Mouse (Mus musculus): ENCODE results near the gene BC048679. TPM values are rescaled to one million over a fixed set of nuclear protein-coding genes. Genes with fewer than 3 reads are reported as not detected.

Gene BC048679
- total and polyA plus RNA-seq, 2 experiments from 2014 or later, result not detected

DNA sequence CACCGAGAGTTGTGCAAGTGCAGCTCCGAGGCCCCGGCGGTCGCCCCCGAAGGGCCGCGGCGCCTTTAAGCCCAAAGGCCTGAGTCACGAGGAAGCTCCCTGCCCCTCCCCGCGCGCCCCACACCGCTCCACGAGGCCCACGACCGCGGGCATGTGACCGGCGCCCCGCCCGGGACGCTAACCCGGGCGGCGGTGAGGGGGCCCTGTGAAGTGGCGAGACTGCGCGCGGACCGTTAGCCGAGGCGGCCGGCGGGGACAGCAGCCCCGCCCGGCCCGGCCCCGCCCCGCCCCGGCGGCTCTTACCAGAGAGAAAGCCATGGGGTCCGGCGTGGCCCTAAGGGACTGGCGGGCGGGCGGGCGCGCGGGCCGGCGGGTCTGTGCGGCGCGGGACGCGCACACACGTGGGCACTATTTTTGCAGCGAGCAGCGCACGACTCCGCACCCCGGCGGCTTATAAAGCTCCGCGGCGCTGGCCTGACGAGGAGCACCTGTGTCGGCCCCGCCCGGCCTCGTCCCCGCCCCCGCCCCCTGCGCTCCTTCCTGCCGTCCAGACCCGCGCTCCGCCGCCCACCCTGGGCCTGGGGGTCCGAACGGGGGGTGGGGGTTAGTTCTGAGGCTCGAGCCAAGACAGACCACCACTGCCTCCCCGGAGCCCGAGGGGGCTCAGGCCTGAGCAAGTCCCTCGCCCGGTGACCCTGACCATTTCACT lies 43.6 kb downstream of the BC048679 start:
- no peaks in the 10 kb centered on the region for H3K9me3 ChIP-seq (ENCODE audit: low read length)
- H3K9ac ChIP-seq, result peak overlapping the region; percentile 44
- peak overlapping the region; percentile 57 for H3K4me3 ChIP-seq (ENCODE audit: low read depth, low read length)
- peak overlapping the region; percentile 96 for H3K4me2 ChIP-seq (ENCODE audit: low read depth)
- peak; percentile 63 for ATAC-seq
- no peak for DNase-seq
- no peak overlapping the region for H3K27ac ChIP-seq (ENCODE audit: low read depth, low read length)
- H3K36me3 ChIP-seq (ENCODE audit: insufficient read depth), result no peaks in the 10 kb centered on the region
- H3K4me1 ChIP-seq (ENCODE audit: insufficient read depth), result peaks cover 3% of the 10 kb centered on the region; the same call in 1 of the 2 replicates
- 4% methylated on average over 61 of the region's 87 CpGs for WGBS
- peaks cover 56% of the 10 kb centered on the region for H3K27me3 ChIP-seq (ENCODE audit: insufficient read depth, low read length)
- TF ChIP-seq CTCF (IDR thresholded peaks at IDR 0.05; ENCODE audit: low read depth), result no peak

DNA sequence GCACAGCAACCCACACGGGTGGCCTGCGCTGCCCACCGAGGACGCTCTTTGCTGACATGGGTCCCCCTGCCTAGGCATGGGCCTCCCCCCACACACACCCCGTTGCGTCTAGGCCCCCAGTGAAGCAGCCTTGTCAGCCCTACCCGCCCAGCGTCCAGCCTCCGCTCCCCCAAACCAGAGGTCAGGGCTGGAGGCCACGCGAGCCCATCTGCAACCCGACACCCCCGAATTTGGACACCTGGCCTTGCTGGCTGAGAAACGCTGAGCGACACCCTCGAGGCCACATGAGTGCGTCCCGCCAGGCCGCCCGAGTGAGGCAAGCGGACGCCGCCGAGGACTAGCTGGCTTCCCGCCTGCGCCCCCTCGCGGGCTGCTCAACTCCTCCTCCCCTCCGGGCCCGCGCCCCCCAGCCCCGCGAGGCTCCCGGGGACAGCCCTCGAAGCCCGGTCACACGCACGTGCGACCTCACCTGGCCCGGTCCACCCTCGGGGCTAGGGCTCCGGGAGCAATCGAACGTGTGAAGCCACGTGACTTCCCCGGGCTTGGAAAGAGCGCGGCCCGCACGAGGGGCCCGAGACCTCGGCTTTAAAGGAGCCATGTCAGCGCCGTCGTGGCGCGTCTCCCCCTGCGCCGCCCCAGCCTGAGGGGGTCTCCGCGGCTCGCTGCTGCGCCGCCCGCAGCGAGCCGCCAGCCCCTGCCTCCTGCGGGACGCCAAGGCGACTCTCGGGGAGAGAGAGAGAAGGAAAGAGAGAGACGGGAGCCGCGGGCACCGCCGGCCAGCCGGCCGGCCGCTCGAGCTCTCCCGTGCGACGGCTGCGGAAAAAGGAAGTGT lies 44.4 kb downstream of the BC048679 start:
- peak; percentile 49; the same call in 1 of the 2 replicates for TF ChIP-seq CTCF (IDR thresholded peaks at IDR 0.05; ENCODE audit: low read depth)

DNA sequence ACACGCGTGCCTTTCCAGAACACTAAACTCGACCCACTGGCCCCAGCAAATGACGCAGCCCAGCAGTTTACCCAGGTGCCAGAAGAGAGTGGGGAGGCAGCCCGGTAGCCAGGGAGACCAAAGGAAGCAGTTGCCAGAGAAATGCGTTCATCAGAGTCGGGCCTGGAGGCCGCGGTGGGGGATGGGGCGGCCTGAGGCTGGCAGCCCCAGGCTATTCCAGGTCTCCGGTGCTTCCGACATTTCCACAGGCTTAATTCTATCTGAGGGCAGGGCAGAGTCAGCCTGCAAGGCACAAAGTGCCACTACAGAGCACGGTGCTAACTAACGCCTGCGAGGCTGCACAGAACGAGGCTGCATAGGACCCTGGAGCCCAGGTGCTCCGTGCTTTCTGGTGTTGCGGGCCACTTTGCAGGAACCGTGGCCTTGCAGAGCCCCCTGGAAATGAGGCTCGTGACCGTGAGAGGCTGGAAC lies 45.1 kb downstream of the BC048679 start:
- DNase-seq (no peak), ATAC-seq (no peak)
- Histone ChIP-seq H3K27me3 (ENCODE audit: insufficient read depth, low read length) (peaks cover 56% of the 10 kb centered on the region), H3K9ac (0 out of 2 replicates have a peak overlapping the region, but pooled peaks have one; percentile 10), H3K4me3 (ENCODE audit: low read depth, low read length) (peak overlapping the region; percentile 57), H3K36me3 (ENCODE audit: insufficient read depth) (no peaks in the 10 kb centered on the region), H3K9me3 (ENCODE audit: low read length) (no peaks in the 10 kb centered on the region), H3K27ac (ENCODE audit: low read depth, low read length) (no peak overlapping the region), H3K4me1 (ENCODE audit: insufficient read depth) (peaks cover 3% of the 10 kb centered on the region; the same call in 1 of the 2 replicates), H3K4me2 (ENCODE audit: low read depth) (peak overlapping the region; percentile 96)
- TF ChIP-seq CTCF (IDR thresholded peaks at IDR 0.05; ENCODE audit: low read depth), result no peak
- 6% methylated on average over 21 of the region's 21 CpGs for WGBS

More for the DNA sequence above, 44.4 kb downstream of the BC048679 start:
- Histone ChIP-seq H3K9ac (peak overlapping the region; percentile 44; the same call in 1 of the 2 replicates), H3K36me3 (ENCODE audit: insufficient read depth) (no peaks in the 10 kb centered on the region), H3K4me2 (ENCODE audit: low read depth) (peak overlapping the region; percentile 96), H3K27me3 (ENCODE audit: insufficient read depth, low read length) (peaks cover 56% of the 10 kb centered on the region), H3K4me3 (ENCODE audit: low read depth, low read length) (peak overlapping the region; percentile 57), H3K4me1 (ENCODE audit: insufficient read depth) (peaks cover 3% of the 10 kb centered on the region; the same call in 1 of the 2 replicates), H3K9me3 (ENCODE audit: low read length) (no peaks in the 10 kb centered on the region), H3K27ac (ENCODE audit: low read depth, low read length) (no peak overlapping the region)
- WGBS, result 6% methylated on average over 71 of the region's 84 CpGs
- ATAC-seq, result peak; percentile 21; the same call in 1 of the 2 replicates
- DNase-seq, result peak; percentile 46

MicroRNA genes within 50 kb of the gene (microRNA counts, 519-probe panel; counts per million panel counts)
- 1,211 counts per million, percentile 8 among the panel's probes with 10 or more counts for microRNA mmu-miR-1839-3p
- 4,417 counts per million, percentile 56 among the panel's probes with 10 or more counts for microRNA mmu-miR-1839-5p

Other genes with a start within 250 kb of the BC048679 start
- gene Rps17, start 153.0 kb downstream of the BC048679 start, total RNA-seq (2014; rRNA removed), result 883 and 1,228 TPM in 2 replicates
- 706 and 832 TPM in 2 replicates for gene Rps17, start 153.0 kb downstream of the BC048679 start, polyA plus RNA-seq (2015; fragmentation: Nextera tagmentation; extraction: Ambion mirVana)
- 5.2 and 6.7 TPM in 2 replicates for gene Cpeb1, start 42.8 kb downstream of the BC048679 start, total RNA-seq (2014; rRNA removed)
- gene Cpeb1, start 42.8 kb downstream of the BC048679 start, polyA plus RNA-seq (2015; fragmentation: Nextera tagmentation; extraction: Ambion mirVana), result 2.2 and 5.1 TPM in 2 replicates
- gene Ap3b2, start 4.4 kb downstream of the BC048679 start, total RNA-seq (2014; rRNA removed), result 165 and 180 TPM in 2 replicates
- 94.9 and 107 TPM in 2 replicates for gene Ap3b2, start 4.4 kb downstream of the BC048679 start, polyA plus RNA-seq (2015; fragmentation: Nextera tagmentation; extraction: Ambion mirVana)
- gene Fsd2, start 68.7 kb upstream of the BC048679 start, total RNA-seq (2014; rRNA removed), result 0.15 and 0.48 TPM in 2 replicates
- 0.16 and 0.31 TPM in 2 replicates for gene Fsd2, start 68.7 kb upstream of the BC048679 start, polyA plus RNA-seq (2015; fragmentation: Nextera tagmentation; extraction: Ambion mirVana)
- 7.1 and 8.7 TPM in 2 replicates for gene Whamm, start 73.0 kb upstream of the BC048679 start, total RNA-seq (2014; rRNA removed)
- 4.2 and 5.4 TPM in 2 replicates for gene Whamm, start 73.0 kb upstream of the BC048679 start, polyA plus RNA-seq (2015; fragmentation: Nextera tagmentation; extraction: Ambion mirVana)
- gene Homer2, start 209.2 kb upstream of the BC048679 start, total RNA-seq (2014; rRNA removed), result 23.9 and 27.9 TPM in 2 replicates
- 23.5 and 28.8 TPM in 2 replicates for gene Homer2, start 209.2 kb upstream of the BC048679 start, polyA plus RNA-seq (2015; fragmentation: Nextera tagmentation; extraction: Ambion mirVana)